Mouse (Mus musculus): ENCODE data around the gene Pi16. TPM values are rescaled to one million over a fixed set of nuclear protein-coding genes. Genes with fewer than 3 reads are reported as not detected.
A peak's percentile ranks its signal among the peaks of the same experiment; 100 is the strongest.
"Not testable (repeated sequence)": the region's sequence is repeated elsewhere in the genome, so short reads cannot be mapped to it uniquely, and the experiment has no call there.

Gene Pi16
- 0.23 and 0.36 TPM in 2 replicates for polyA plus RNA-seq (2014; fragmentation: Nextera tagmentation; extraction: Ambion mirVana)

GRCm38 (mm10) chr17:29317380-29317779 is at the start of gene Pi16:
TSS of gene Pi16 (plus strand) at chr17:29317680.
- not testable (repeated sequence) for H3K36me3 ChIP-seq (ENCODE audit: control insufficient read depth, insufficient read depth, low read length); H3K4me3 ChIP-seq (ENCODE audit: low read depth, low read length); H3K4me1 ChIP-seq (ENCODE audit: control insufficient read depth, insufficient read depth, low read length); H3K27ac ChIP-seq (ENCODE audit: low read depth, low read length); H3K9ac ChIP-seq (ENCODE audit: low read length); ATAC-seq (ENCODE audit: insufficient read depth, low FRiP score, low TSS enrichment); H3K9me3 ChIP-seq (ENCODE audit: control insufficient read depth, low read length); DNase-seq (ENCODE audit: low spot score); H3K4me2 ChIP-seq (ENCODE audit: low read depth)
- 85% methylated on average over 3 of the region's 3 CpGs for WGBS
- peaks cover 11% of the 10 kb centered on the region for H3K27me3 ChIP-seq (ENCODE audit: control insufficient read depth, insufficient read depth, low read length)

DNA sequence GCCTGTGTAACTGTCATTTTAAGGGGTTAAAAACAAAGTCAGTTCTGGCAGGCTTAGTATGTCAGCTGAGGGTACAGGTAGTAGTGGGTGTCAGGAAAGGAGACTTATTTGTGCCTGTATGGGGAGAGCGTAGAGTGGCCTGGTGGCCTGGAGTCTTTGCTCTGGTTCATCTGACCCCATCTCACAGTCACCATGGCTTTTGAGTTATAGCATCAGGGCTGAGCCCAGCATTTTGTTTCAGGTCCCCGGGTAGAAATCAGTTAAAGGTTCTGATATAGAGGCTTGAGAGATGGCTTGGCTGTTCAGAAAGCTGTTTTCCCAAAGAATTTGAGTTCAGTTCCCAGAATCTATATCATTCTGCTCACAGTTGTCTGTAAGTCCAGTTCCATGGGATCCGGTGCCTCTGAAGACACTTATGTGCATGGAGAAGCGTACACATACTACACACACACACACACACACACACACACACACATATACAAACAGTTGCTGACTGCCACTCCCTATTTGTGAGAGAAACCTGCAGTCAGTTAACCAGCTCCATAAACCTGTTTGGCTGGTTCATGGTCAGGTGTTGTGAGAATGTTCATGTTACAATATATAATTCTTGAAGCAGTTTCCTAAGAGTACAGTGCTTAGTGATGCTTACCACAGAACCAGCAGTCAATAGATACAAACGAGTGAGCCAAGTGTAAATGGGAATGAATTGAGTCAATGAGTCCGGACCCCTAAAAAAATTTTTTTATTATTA is 49.4 kb upstream of the Pi16 start:
- Histone ChIP-seq H3K4me2 (ENCODE audit: low read depth) (peak overlapping the region; percentile 10), H3K9ac (ENCODE audit: low read length) (peak overlapping the region; percentile 44), H3K27me3 (ENCODE audit: control insufficient read depth, insufficient read depth, low read length) (no peaks in the 10 kb centered on the region), H3K4me3 (ENCODE audit: low read depth, low read length) (no peak overlapping the region; the same call in 1 of the 2 replicates), H3K27ac (ENCODE audit: low read depth, low read length) (0 out of 2 replicates have a peak overlapping the region, but pooled peaks have one; percentile 29), H3K4me1 (ENCODE audit: control insufficient read depth, insufficient read depth, low read length) (peaks cover 11% of the 10 kb centered on the region), H3K36me3 (ENCODE audit: control insufficient read depth, insufficient read depth, low read length) (no peaks in the 10 kb centered on the region), H3K9me3 (ENCODE audit: control insufficient read depth, low read length) (no peaks in the 10 kb centered on the region)
- peak; percentile 35; the same call in 1 of the 2 replicates for ATAC-seq (ENCODE audit: insufficient read depth, low FRiP score, low TSS enrichment)
- DNase-seq (ENCODE audit: low spot score), result no peak
- 63% methylated on average over 6 of the region's 6 CpGs for WGBS

DNA sequence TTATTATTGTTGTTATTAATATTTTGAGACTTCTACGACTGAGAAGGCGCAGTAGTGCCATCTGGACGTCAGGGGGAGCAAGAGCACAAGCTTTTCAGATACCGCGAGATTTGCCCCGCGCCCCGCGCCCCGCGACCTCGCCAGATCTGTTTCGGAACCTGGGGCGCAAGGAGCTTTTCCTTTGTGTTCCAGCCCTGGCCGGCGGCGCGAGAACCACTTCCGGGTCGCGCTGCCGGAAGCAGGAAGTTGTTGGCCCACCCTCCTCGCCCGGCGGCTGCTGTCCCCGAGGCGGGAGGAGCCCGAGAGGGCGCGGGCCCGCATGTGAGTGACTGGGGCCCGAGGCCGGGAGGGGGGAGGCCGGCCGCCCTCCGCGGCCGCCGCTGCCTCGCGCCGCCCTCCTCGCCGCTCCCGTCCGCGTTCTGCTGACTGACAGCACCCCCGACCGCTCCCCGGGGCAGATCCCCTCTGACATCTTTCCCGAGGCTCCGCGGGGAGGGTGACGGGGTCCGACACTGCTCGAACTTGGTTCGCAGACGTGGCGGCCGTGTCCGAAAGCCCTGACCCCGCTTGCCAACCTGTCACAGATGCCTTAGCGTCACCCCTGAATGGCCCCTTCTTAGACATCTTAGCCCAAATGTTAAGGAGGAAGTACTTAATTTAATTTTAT is 48.7 kb upstream of the Pi16 start, which contains the start of gene BC004004:
TSS of gene BC004004 (plus strand) at position 107 of the 667 bp plus-strand sequence.
- under 1% methylated on average over 58 of the region's 63 CpGs for WGBS
- DNase-seq (ENCODE audit: low spot score) (peak; percentile 98), ATAC-seq (ENCODE audit: insufficient read depth, low FRiP score, low TSS enrichment) (peak; percentile 93)
- Histone ChIP-seq H3K4me1 (ENCODE audit: control insufficient read depth, insufficient read depth, low read length) (peaks cover 9% of the 10 kb centered on the region), H3K9ac (ENCODE audit: low read length) (peak within 1 kb of the TSS; percentile 74), H3K9me3 (ENCODE audit: control insufficient read depth, low read length) (no peaks in the 10 kb centered on the region), H3K27ac (ENCODE audit: low read depth, low read length) (peak within 1 kb of the TSS; percentile 51; the same call in 1 of the 2 replicates), H3K4me2 (ENCODE audit: low read depth) (peak within 1 kb of the TSS; percentile 39), H3K36me3 (ENCODE audit: control insufficient read depth, insufficient read depth, low read length) (no peaks in the 10 kb centered on the region), H3K27me3 (ENCODE audit: control insufficient read depth, insufficient read depth, low read length) (no peaks in the 10 kb centered on the region), H3K4me3 (ENCODE audit: low read depth, low read length) (peak within 1 kb of the TSS; percentile 61)

- H3K36me3 ChIP-seq (ENCODE audit: control insufficient read depth, insufficient read depth, low read length), result no peaks in the 10 kb centered on the region
- peaks cover 7% of the 10 kb centered on the region for H3K4me1 ChIP-seq (ENCODE audit: control insufficient read depth, insufficient read depth, low read length)
- H3K27ac ChIP-seq (ENCODE audit: low read depth, low read length), result no peak overlapping the region
- no peaks in the 10 kb centered on the region for H3K27me3 ChIP-seq (ENCODE audit: control insufficient read depth, insufficient read depth, low read length)
- H3K9me3 ChIP-seq (ENCODE audit: control insufficient read depth, low read length), result no peaks in the 10 kb centered on the region
- 27% methylated on average over 10 of the region's 10 CpGs for WGBS
- no peak for DNase-seq (ENCODE audit: low spot score)
- peak overlapping the region; percentile 61 for H3K4me3 ChIP-seq (ENCODE audit: low read depth, low read length)
- no peak for ATAC-seq (ENCODE audit: insufficient read depth, low FRiP score, low TSS enrichment)
- H3K4me2 ChIP-seq (ENCODE audit: low read depth), result peak overlapping the region; percentile 39
- H3K9ac ChIP-seq (ENCODE audit: low read length), result peak overlapping the region; percentile 74
These were observed 48.2 kb upstream of the Pi16 start for GRCm38 (mm10) chr17:29269349-29269706.

- no peaks in the 10 kb centered on the region for H3K36me3 ChIP-seq (ENCODE audit: control insufficient read depth, insufficient read depth, low read length)
- DNase-seq (ENCODE audit: low spot score) (no peak), ATAC-seq (ENCODE audit: insufficient read depth, low FRiP score, low TSS enrichment) (no peak)
- H3K9me3 ChIP-seq (ENCODE audit: control insufficient read depth, low read length), result no peaks in the 10 kb centered on the region
- no peaks in the 10 kb centered on the region for H3K27me3 ChIP-seq (ENCODE audit: control insufficient read depth, insufficient read depth, low read length)
- no peak overlapping the region for H3K27ac ChIP-seq (ENCODE audit: low read depth, low read length)
- H3K4me2 ChIP-seq (ENCODE audit: low read depth), result no peak overlapping the region
- 90% methylated on average over 9 of the region's 9 CpGs for WGBS
- no peak overlapping the region for H3K4me3 ChIP-seq (ENCODE audit: low read depth, low read length)
- no peak overlapping the region for H3K9ac ChIP-seq (ENCODE audit: low read length)
- H3K4me1 ChIP-seq (ENCODE audit: control insufficient read depth, insufficient read depth, low read length), result peaks cover 3% of the 10 kb centered on the region
These were observed 47.3 kb upstream of the Pi16 start for GRCm38 (mm10) chr17:29270148-29270698.

- no peak overlapping the region for H3K27ac ChIP-seq (ENCODE audit: low read depth, low read length)
- DNase-seq (ENCODE audit: low spot score) (no peak), ATAC-seq (ENCODE audit: insufficient read depth, low FRiP score, low TSS enrichment) (no peak)
- no peaks in the 10 kb centered on the region for H3K9me3 ChIP-seq (ENCODE audit: control insufficient read depth, low read length)
- H3K36me3 ChIP-seq (ENCODE audit: control insufficient read depth, insufficient read depth, low read length), result no peaks in the 10 kb centered on the region
- no peak overlapping the region for H3K4me3 ChIP-seq (ENCODE audit: low read depth, low read length)
- peaks cover 3% of the 10 kb centered on the region for H3K4me1 ChIP-seq (ENCODE audit: control insufficient read depth, insufficient read depth, low read length)
- H3K27me3 ChIP-seq (ENCODE audit: control insufficient read depth, insufficient read depth, low read length), result no peaks in the 10 kb centered on the region
- no peak overlapping the region for H3K4me2 ChIP-seq (ENCODE audit: low read depth)
- no peak overlapping the region for H3K9ac ChIP-seq (ENCODE audit: low read length)
- WGBS, result 89% methylated on average over 7 of the region's 7 CpGs
These were observed 44.3 kb upstream of the Pi16 start for GRCm38 (mm10) chr17:29273156-29273555.

GRCm38 (mm10) chr17:29273889-29274288 is 43.6 kb upstream of the Pi16 start:
- H3K4me2 ChIP-seq (ENCODE audit: low read depth), result no peak overlapping the region

GRCm38 (mm10) chr17:29280422-29280821 is 37.1 kb upstream of the Pi16 start:
- H3K4me1 ChIP-seq (ENCODE audit: control insufficient read depth, insufficient read depth, low read length), result no peaks in the 10 kb centered on the region
- no peaks in the 10 kb centered on the region; the same call in 1 of the 2 replicates for H3K36me3 ChIP-seq (ENCODE audit: control insufficient read depth, insufficient read depth, low read length)
- 92% methylated on average over 5 of the region's 5 CpGs for WGBS
- no peak overlapping the region for H3K4me3 ChIP-seq (ENCODE audit: low read depth, low read length)
- ATAC-seq (ENCODE audit: insufficient read depth, low FRiP score, low TSS enrichment) (no peak), DNase-seq (ENCODE audit: low spot score) (no peak)
- no peak overlapping the region for H3K4me2 ChIP-seq (ENCODE audit: low read depth)
- H3K27me3 ChIP-seq (ENCODE audit: control insufficient read depth, insufficient read depth, low read length), result no peaks in the 10 kb centered on the region
- H3K9me3 ChIP-seq (ENCODE audit: control insufficient read depth, low read length), result no peaks in the 10 kb centered on the region
- H3K27ac ChIP-seq (ENCODE audit: low read depth, low read length), result no peak overlapping the region
- no peak overlapping the region for H3K9ac ChIP-seq (ENCODE audit: low read length)

More at GRCm38 (mm10) chr17:29273889-29274288, 43.6 kb upstream of the Pi16 start:
- Histone ChIP-seq H3K9ac (ENCODE audit: low read length) (no peak overlapping the region), H3K27ac (ENCODE audit: low read depth, low read length) (no peak overlapping the region), H3K9me3 (ENCODE audit: control insufficient read depth, low read length) (no peaks in the 10 kb centered on the region), H3K4me3 (ENCODE audit: low read depth, low read length) (no peak overlapping the region), H3K36me3 (ENCODE audit: control insufficient read depth, insufficient read depth, low read length) (no peaks in the 10 kb centered on the region), H3K27me3 (ENCODE audit: control insufficient read depth, insufficient read depth, low read length) (no peaks in the 10 kb centered on the region), H3K4me1 (ENCODE audit: control insufficient read depth, insufficient read depth, low read length) (peaks cover 3% of the 10 kb centered on the region)
- 83% methylated on average over 11 of the region's 11 CpGs for WGBS
- DNase-seq (ENCODE audit: low spot score) (no peak), ATAC-seq (ENCODE audit: insufficient read depth, low FRiP score, low TSS enrichment) (no peak)

Measured in neural tube, embryonic 11.5 days (tissue).